28 mouse cellular contexts compared by ENCODE assay signal in genomic region chr3:105010681-105011339, GRCm38 (mm10). TPM values are rescaled to one million over a fixed set of nuclear protein-coding genes. Genes with fewer than 3 reads are reported as not detected.
"Had no signal": no experiment of that assay in that cellular context is flagged by ENCODE, and none has a peak within 500 bp of the region (broad histone marks: within the 10 kb centered on the region; RNA-seq: fewer than 3 reads in every experiment).

No protein-coding gene starts in this region.

- H3K9ac ChIP-seq: intestine, embryonic 15.5 days; limb, embryonic 12.5 days; limb, embryonic 15.5 days; liver, embryonic 14.5 days; liver, postnatal 0 days; lung, embryonic 14.5 days; midbrain, embryonic 12.5 days; midbrain, embryonic 15.5 days; neural tube, embryonic 12.5 days had no signal

- H3K27ac ChIP-seq: intestine, embryonic 15.5 days; limb, embryonic 12.5 days; limb, embryonic 15.5 days; liver, embryonic 14.5 days; macrophage; midbrain, embryonic 12.5 days; midbrain, embryonic 15.5 days; neural tube, embryonic 12.5 days had no signal

- H3K27me3 ChIP-seq: intestine, embryonic 15.5 days; limb, embryonic 12.5 days; limb, embryonic 15.5 days; midbrain, embryonic 15.5 days; neural tube, embryonic 12.5 days had no signal

- ATAC-seq: intestine, embryonic 15.5 days; liver, postnatal 0 days; lung, postnatal 0 days; midbrain, embryonic 15.5 days had no signal

- H3K4me1 ChIP-seq: intestine, embryonic 15.5 days; limb, embryonic 12.5 days; limb, embryonic 15.5 days; midbrain, embryonic 12.5 days; midbrain, embryonic 15.5 days; neural tube, embryonic 12.5 days had no signal

- H3K4me3 ChIP-seq: intestine, embryonic 15.5 days; limb, embryonic 12.5 days; limb, embryonic 15.5 days; midbrain, embryonic 12.5 days; midbrain, embryonic 15.5 days; neural tube, embryonic 12.5 days had no signal

- DNase-seq: kidney, adult 11 months; kidney, adult 9 months; left cerebral cortex, postnatal 4 days; liver, postnatal 0 days; lung, embryonic 14.5 days; retina, postnatal 1 day; thymus, adult 18-20 months; thymus, postnatal 36 days had no signal

- H3K9me3 ChIP-seq: intestine, embryonic 15.5 days; limb, embryonic 12.5 days; limb, embryonic 15.5 days; midbrain, embryonic 12.5 days; midbrain, embryonic 15.5 days; neural tube, embryonic 12.5 days had no signal

- H3K4me2 ChIP-seq: intestine, embryonic 15.5 days; limb, embryonic 12.5 days; limb, embryonic 15.5 days; liver, embryonic 11.5 days; lung, embryonic 14.5 days; midbrain, embryonic 12.5 days; midbrain, embryonic 15.5 days; neural tube, embryonic 12.5 days had no signal

RNA-seq across cellular contexts. Expression of gene Wnt2b, which starts 49.1 kb away (rescaled TPM):
- total RNA-seq: megakaryocyte, adult 5-6 weeks; neutrophil, adult 5-6 weeks had no signal
- polyA plus RNA-seq: macrophage had no signal

RNA-seq across cellular contexts. Expression of gene 4930564D02Rik, which starts 55.8 kb away (rescaled TPM):
- total RNA-seq: layer of hippocampus, adult 8-10 months; layer of hippocampus, postnatal 10 days; left cerebral cortex, adult 8-10 months; left cerebral cortex, postnatal 14 days; left cerebral cortex, postnatal 4 days; megakaryocyte, adult 5-6 weeks; neutrophil, adult 5-6 weeks had no signal
- polyA plus RNA-seq: intestine, embryonic 15.5 days; large intestine, adult 2 months; limb, embryonic 12.5 days; limb, embryonic 15.5 days; liver, embryonic 11.5 days; liver, embryonic 14.5 days; liver, postnatal 0 days; lung, embryonic 14.5 days; lung, postnatal 0 days; macrophage; midbrain, embryonic 12.5 days; midbrain, embryonic 15.5 days; neural tube, embryonic 12.5 days; small intestine, adult 2 months; spleen, adult 2 months; stomach, embryonic 16.5 days had no signal
